18 mouse cellular contexts compared by ENCODE assay signal in genomic region chr19:40183600-40183999, GRCm38 (mm10). TPM values are rescaled to one million over a fixed set of nuclear protein-coding genes. Genes with fewer than 3 reads are reported as not detected.
"Had no signal": no experiment of that assay in that cellular context is flagged by ENCODE, and none has a peak within 500 bp of the region (broad histone marks: within the 10 kb centered on the region; RNA-seq: fewer than 3 reads in every experiment).

No protein-coding gene starts in this region.

- H3K9me3 ChIP-seq: intestine, embryonic 15.5 days; limb, embryonic 12.5 days; liver, embryonic 12.5 days; lung, embryonic 15.5 days; megakaryocyte, embryonic 14.5 days; midbrain, embryonic 15.5 days; neural tube, embryonic 12.5 days had no signal

- H3K4me2 ChIP-seq: intestine, embryonic 15.5 days; limb, embryonic 12.5 days; liver, embryonic 12.5 days; lung, embryonic 15.5 days; midbrain, embryonic 11.5 days; midbrain, embryonic 15.5 days; neural tube, embryonic 12.5 days had no signal

- H3K4me1 ChIP-seq: intestine, embryonic 15.5 days; limb, embryonic 12.5 days; liver, embryonic 12.5 days; lung, embryonic 15.5 days; megakaryocyte, embryonic 14.5 days; midbrain, embryonic 15.5 days; neural tube, embryonic 12.5 days had no signal

- H3K9ac ChIP-seq: intestine, embryonic 15.5 days; limb, embryonic 12.5 days; liver, embryonic 12.5 days; lung, embryonic 15.5 days; midbrain, embryonic 15.5 days; neural tube, embryonic 12.5 days had no signal

- H3K27me3 ChIP-seq: intestine, embryonic 15.5 days; limb, embryonic 12.5 days; liver, embryonic 12.5 days; lung, embryonic 15.5 days; megakaryocyte, embryonic 14.5 days; midbrain, embryonic 15.5 days; neural tube, embryonic 12.5 days had no signal

- DNase-seq: kidney, adult 18-20 months; kidney, postnatal 14 days; lung, postnatal 14 days; thymus, postnatal 4 days had no signal

- H3K36me3 ChIP-seq: intestine, embryonic 15.5 days; limb, embryonic 12.5 days; liver, embryonic 12.5 days; lung, embryonic 15.5 days; midbrain, embryonic 15.5 days; neural tube, embryonic 12.5 days had no signal

- H3K27ac ChIP-seq: intestine, embryonic 15.5 days; limb, embryonic 12.5 days; liver, embryonic 12.5 days; lung, embryonic 15.5 days; macrophage; midbrain, embryonic 15.5 days; neural tube, embryonic 12.5 days had no signal

- H3K4me3 ChIP-seq: intestine, embryonic 15.5 days; limb, embryonic 12.5 days; liver, embryonic 12.5 days; lung, embryonic 15.5 days; megakaryocyte, embryonic 14.5 days; midbrain, embryonic 15.5 days; neural tube, embryonic 12.5 days had no signal

- ATAC-seq: intestine, embryonic 15.5 days; liver, embryonic 12.5 days; midbrain, embryonic 15.5 days had no signal

RNA-seq across cellular contexts. Expression of gene Cyp2c70, which starts 3.5 kb away (rescaled TPM):
- total RNA-seq: monocyte, adult 5-6 weeks; neutrophil, adult 5-6 weeks had no signal
- polyA plus RNA-seq: kidney, embryonic 14.5 days; large intestine, adult 2 months; limb, embryonic 12.5 days; lung, embryonic 15.5 days; macrophage; midbrain, embryonic 11.5 days; midbrain, embryonic 15.5 days; neural tube, embryonic 12.5 days; small intestine, adult 2 months had no signal
